Mouse (Mus musculus) embryo, embryonic 9.5 days (tissue): ENCODE results near the gene Heatr1.
A peak's percentile ranks its signal among the peaks of the same experiment; 100 is the strongest.
"Not testable (repeated sequence)": the region's sequence is repeated elsewhere in the genome, so short reads cannot be mapped to it uniquely, and the experiment has no call there.

Experiments
- DNase-seq: peaks from one replicate; pipeline ENCODE4 v3.0.0-alpha.2; 2017; ENCODE audit errors: extremely low spot score

Gene Heatr1

GRCm38 (mm10) chr13:12454686-12455390, 60.0 kb downstream of the Heatr1 start:
- no peak for DNase-seq

- no peak for DNase-seq
Measured at GRCm38 (mm10) chr13:12456711-12457110, 61.9 kb downstream of the Heatr1 start.

GRCm38 (mm10) chr13:12460443-12460842, 65.6 kb downstream of the Heatr1 start:
- DNase-seq = peak; percentile 27

GRCm38 (mm10) chr13:12460881-12461729, 66.3 kb downstream of the Heatr1 start:
- peak; percentile 90 for DNase-seq

- DNase-seq = no peak
Measured at GRCm38 (mm10) chr13:12461730-12462119, 66.9 kb downstream of the Heatr1 start.

- DNase-seq = no peak
Measured at GRCm38 (mm10) chr13:12462623-12463022, 67.8 kb downstream of the Heatr1 start.

GRCm38 (mm10) chr13:12464159-12464558, 69.3 kb downstream of the Heatr1 start:
- not testable (repeated sequence) for DNase-seq

- DNase-seq = no peak
Measured at GRCm38 (mm10) chr13:12464844-12465243, 70.0 kb downstream of the Heatr1 start, which contains the start of gene Lgals8. Gene Lgals8, minus strand, starts transcription at chr13:12464944.

GRCm38 (mm10) chr13:12468488-12468887, 73.7 kb downstream of the Heatr1 start:
- no peak for DNase-seq

- peak; percentile 75 for DNase-seq
Measured at GRCm38 (mm10) chr13:12473724-12474378, 79.0 kb downstream of the Heatr1 start.

- no peak for DNase-seq
Measured at GRCm38 (mm10) chr13:12475239-12475638, 80.4 kb downstream of the Heatr1 start.

- DNase-seq = no peak
Measured at GRCm38 (mm10) chr13:12476886-12477285, 82.1 kb downstream of the Heatr1 start.

GRCm38 (mm10) chr13:12478301-12478700, 83.5 kb downstream of the Heatr1 start:
- DNase-seq = no peak

- DNase-seq = no peak
Measured at GRCm38 (mm10) chr13:12479802-12480201, 85.0 kb downstream of the Heatr1 start.

GRCm38 (mm10) chr13:12485197-12485596, 90.4 kb downstream of the Heatr1 start:
- DNase-seq = no peak

GRCm38 (mm10) chr13:12485640-12486039, 90.8 kb downstream of the Heatr1 start:
- no peak for DNase-seq
